Mouse (Mus musculus): ENCODE measurements around the gene Adamtsl3.

Adamtsl3 gene

DNA sequence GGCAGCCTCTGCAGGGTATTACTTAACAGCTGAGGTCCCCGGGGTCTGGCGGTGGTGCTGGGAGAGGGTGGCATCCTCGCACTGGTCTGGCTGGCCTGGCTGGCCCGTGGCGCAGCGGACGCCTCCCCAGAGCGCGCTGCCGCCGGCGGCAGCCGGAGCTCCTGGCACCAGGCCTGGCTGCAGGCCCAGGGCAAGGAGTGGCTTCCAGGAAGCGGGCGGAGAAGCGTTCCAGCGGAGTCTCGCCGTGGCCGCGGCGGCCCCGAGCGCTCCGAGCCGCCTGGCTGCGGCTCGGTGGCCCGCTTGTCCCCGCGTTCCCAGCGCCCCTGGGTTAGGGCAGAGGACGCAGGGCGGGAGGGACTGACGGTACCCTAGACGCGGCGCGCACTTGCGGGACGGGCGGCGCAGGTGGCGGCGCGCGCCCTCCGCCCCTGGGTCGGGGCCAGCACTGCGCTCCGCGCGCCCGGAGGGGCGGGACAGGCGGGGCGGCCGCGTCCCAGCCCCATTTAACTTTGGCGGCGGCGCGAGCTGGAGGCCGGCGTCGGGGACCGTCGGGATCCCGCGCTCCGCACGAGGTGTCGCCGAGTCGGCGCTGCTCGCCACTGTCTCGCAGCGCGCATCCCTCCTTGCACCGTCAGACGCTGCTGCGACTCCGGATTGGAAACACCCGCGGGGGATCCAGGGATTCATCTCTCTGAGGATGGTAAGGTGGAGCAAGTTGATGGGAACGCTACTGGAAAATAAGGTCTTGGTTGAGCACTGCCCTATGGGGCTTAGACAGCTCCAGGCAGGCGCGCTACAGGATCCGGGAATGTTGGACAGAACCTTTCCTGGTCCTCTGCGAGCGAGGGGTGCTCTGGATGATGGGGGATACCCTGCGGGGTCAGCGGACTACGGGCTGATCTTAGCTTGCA, at the start of gene Adamtsl3:
Gene Adamtsl3 (plus strand): TSS at position 484 of the 911 bp plus-strand sequence.
- no peak for DNase-seq (ENCODE audit: low spot score)

DNA sequence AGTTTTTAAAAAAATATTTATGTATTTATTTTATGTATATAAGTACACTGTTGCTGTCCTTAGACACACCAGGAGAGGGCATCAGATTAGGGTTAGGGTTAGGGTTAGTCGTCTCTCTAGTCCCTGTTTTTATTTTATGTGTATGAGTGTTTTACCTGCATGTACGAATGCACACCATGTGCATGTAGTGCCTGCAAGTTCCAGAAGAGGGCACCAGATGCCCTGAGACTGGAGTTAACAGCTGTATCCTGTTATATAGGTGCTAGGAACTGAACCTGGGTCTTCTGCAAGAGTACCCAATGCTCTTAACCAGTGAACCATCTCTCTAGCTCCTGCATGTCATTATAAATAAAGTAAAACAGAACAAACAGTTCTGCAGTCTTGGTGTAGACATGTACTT, 48.3 kb upstream of the Adamtsl3 start:
- no peak for DNase-seq (ENCODE audit: low spot score)

DNA sequence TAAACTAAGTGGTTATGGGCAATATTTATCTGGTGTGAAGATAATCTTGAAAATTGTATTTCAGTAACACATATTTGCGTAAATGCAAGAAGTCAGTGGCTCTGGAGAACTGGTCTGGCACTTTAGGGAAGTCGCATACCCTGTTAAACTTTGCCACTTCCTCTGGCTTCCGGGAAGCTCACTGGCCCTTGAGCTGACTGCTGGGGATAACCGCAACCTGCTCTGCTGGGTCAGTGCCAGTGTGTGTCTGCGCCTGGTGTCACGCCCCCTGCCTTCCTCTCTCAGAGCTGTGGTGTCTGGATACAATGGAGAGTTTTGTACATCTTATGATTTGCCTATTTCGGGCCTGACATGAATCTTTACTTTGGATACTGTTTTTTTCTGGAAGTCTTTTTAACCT, 42.1 kb upstream of the Adamtsl3 start:
- no peak for DNase-seq (ENCODE audit: low spot score)

DNA sequence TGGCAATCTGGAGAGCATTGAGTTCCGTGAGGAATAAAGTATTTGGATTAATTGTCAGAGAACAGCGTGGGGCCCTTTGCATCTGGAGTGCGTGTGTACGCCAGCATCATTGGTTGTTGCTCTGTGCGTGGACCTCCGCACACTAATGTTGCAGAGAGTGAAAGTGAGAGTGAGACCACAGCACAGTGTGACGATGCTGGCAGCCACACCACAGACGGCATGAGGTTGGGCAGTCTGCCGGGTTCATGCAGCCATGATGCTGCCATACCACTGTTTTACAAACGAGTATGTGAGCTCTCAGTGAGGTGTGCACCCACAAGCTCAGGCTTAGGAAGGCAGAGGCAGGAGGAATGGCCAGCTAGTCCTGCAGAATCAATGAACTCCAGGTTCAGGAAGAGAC, 41.4 kb upstream of the Adamtsl3 start:
- DNase-seq (ENCODE audit: low spot score), result no peak

DNA sequence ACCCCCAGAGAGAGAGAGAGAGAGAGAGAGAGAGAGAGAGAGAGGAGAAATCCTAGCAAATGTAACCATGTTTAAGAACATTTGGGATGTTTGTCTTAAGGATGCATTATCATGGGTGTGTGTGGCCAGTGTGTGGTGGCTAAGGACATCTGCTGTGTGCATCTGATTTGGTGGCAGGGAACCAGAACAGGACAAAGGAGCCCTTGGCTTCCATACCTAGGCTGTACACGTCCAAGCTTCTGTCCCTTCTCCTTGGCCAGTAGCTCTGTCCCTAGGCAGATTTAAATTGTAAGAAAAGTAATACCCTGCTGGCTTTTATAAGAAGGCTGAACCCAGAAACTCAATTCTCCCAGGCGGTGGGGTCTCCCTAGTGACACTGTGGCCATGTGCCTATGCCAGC, 40.9 kb upstream of the Adamtsl3 start:
- DNase-seq (ENCODE audit: low spot score), result no peak

DNA sequence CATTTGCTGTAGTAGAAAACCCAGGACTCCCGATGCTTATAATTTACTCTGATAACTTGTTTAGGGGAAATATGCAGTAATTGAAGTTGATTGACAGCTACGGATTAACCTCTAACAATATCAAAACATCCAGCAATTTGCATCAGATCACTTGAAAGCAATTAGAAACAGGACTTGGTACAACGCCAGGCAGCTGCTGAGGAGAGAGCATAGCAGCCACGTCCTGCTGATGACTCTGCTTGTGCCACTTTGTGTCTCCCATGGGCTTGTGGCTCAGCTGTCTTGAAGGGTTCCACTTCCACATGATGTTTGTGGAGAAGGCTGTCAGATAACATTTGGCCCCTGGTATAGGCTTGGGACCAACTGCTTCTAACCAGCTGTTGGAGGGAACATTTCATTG, 27.1 kb upstream of the Adamtsl3 start:
- no peak for DNase-seq (ENCODE audit: low spot score)

DNA sequence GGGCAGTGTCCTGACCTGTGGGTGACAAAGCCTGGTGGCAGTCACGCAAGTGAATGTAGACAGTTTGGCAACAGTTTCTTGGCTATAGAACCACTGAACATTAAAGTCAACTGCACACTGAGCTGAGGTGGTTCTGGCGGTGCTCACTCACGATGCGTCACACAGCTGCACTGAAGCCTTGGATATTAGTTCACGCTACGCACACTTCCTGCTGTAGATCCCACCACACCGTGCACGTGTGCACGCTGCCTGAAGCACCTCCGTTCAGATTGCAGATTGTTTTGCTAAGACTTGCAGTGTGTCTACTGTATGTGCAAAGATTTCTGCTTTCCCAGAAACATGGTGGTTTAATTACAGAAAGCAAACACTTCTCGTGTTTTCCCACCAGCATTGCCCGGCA, 17.0 kb upstream of the Adamtsl3 start:
- DNase-seq (ENCODE audit: low spot score), result no peak

DNA sequence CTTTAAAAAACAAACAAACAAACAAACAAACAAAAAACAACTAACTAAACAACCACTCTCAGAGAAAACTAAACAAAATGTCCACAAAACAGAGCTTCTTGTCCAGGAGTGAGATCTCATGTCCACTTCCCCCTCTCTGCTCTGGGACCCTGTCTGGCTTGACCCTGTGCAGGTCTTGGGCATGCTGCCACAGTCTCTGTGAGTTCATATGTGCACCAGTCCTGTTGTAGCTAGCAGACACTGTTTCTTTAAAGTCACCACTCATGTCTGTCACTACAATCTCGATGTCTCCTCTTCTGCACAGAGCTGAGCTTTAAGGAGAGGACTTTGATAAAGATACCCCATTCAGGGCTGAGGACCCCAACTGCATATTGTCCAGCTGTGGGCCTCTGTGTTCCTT, 8.9 kb upstream of the Adamtsl3 start:
- DNase-seq (ENCODE audit: low spot score), result no peak

DNA sequence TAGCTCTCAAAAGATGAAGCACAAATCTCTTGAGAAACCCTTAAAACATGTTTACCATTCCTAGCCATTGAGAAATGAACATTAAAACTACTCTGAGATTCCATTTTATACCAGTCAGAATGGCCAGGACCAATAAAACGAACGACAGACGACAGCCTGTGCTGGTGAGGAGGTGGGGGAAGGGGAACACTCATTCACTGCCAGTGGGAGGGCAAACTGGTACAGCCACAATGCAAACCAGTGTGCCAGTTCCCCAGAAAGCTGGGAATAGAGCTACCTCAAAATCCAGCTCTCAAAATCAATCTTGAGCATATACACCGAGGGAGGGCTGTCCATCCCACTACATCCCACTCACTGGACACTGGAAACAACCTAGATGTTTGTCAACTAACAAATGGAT, 8.3 kb upstream of the Adamtsl3 start:
- DNase-seq (ENCODE audit: low spot score), result no peak

DNA sequence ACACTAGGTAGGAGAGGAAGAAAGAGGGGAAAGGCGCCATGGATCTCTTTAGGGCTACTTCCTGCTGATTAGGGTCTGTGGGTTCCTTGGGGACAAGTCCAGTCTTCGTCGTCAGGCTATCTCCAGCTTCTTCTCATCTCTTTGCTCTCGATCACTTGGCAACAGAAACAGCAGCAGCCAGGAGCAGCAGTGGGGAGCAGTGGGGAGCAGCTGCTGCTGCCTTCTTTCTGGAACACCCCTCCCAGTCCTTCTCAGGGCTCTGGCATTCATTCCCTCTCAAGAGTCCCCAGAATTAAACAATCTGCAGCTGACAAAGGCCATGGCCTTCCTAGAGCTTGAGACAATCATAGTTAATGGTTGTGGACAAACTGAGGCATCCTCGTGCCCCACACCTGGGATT, 7.6 kb upstream of the Adamtsl3 start:
- DNase-seq (ENCODE audit: low spot score), result no peak

DNA sequence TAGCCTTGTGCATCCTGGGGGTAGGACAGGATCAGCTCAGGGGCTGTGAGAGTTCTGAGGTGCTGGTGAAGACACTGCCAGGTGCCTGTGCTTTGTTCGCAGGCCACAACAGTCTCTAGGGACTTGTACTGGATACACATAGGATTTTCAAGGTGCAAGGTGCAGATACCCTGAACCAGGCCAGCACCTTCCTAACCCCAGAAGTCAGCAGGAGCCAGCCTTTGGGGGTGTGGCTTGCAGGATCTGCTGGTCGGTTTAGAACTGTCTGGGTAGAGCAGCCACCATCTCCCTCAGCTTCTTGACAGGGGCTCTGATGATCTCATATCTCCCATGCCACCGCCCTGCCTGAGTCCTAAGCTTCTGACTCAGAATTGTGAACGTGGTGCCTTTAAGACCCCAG, 5.7 kb upstream of the Adamtsl3 start:
- DNase-seq (ENCODE audit: low spot score), result no peak

DNA sequence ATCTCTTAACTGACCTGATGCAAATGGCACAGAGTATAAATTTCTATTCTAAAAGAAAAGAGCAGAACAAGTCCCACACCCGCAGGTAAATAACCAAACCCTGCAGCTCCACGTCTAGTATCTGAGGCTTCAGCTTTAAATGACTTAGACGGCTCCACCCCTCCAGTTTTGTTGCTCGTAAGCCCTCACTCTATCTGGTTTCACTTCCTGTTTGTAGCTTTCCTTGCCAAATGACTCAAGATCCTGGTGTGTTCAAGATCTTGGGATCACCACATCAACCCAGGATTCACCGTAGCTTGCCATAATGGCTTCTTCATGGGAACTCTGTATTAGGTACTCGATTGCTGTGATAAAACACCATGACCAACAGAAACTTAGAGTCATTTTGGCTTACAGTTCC, 4.6 kb upstream of the Adamtsl3 start:
- DNase-seq (ENCODE audit: low spot score), result no peak

DNA sequence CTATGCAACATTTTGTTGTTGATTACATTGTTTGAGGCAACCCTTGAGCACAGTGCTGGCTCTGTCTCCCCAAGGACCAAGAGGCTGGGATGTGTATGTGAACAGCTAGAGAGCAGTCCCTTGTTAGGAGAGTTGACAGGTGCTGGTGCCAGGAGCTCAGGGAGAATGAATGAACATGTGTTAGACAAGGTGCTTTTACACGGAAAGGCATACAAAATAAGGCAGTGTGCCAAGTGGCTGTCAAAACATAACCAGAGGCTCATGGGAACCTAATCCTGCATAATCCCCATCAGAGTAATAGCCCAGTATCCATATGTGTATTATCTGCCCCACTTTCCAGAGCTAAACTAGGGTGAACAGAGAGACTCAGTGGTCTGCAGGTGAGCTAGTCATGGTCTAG, 1.5 kb upstream of the Adamtsl3 start:
- DNase-seq (ENCODE audit: low spot score), result no peak

DNA sequence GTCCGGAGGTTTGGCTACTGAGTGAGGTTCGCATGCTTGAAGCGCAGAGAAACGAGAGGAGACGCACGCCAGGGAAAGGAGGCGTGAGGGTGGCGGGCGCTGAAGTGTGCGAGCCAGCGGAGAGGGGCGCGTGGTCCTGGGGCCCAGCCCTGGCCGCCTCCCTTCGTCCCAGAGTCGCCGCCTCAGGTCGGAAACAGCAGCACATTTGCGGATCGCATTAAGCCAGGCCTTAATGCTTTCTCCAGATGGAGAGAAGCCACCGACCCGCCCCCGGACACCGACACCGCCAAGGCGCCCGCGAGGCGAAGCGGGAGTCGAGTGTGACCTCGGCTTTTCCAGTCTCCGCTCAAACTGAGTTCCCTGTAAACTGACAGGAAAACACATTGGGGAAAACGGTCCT, 638 bp downstream of the Adamtsl3 start:
- no peak for DNase-seq (ENCODE audit: low spot score)

DNA sequence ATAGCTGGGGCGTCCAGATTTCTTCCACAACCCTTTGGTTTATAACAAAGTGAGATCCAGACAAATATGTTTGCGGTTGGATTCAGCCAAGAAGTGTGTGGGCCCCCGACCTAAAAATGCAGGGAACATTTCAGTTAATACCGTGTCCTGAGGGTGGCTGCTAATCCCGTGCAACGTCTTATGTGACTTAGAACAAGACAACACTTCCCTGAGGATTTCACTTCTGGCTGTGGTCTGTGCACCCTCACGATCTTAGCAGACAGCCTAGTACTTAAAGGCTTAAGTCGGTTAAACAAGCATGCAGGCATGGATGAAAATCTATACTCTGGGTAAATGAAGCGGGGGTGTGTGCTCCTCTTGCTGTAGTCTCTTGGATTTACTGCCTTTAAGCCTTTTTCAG, 2.6 kb downstream of the Adamtsl3 start:
- no peak for DNase-seq (ENCODE audit: low spot score)

DNA sequence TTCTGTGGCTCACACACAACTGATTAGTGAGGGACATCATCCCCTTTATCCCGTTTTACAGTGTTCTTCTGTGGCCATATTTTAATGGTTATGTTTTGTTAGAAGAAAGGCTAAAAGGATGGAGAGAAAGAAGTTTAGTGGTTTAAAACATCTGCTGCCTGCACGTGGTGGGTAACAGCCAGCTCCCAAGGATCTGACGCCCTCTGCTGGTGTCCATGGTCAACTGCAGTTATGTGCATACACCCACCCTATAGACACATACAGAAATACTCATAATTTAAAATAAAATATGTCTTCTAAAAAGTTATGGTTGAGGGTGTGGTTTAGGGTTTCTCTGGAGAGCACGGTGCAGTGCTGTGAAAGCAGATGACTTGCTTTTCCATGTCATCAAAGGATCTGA, 3.0 kb downstream of the Adamtsl3 start:
- no peak for DNase-seq (ENCODE audit: low spot score)

DNA sequence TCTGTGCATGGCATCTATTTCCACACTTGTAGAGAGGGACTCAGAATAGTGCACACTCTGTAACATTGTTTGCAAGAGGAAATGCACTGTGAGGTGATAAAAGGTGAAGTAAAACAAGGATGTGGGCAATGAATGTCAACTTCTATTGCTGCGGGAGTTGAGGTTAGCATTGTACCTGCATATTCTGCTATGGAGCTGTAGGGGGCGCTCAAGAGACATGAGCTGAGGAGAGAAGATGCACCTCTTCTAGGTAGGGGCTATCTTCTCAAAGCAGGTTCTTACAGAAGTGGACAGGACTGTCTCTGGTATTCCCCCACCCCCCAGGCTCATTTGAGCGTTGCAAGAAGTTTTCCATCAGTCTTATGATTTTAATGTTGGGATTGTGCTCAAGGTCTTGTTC, 3.7 kb downstream of the Adamtsl3 start:
- no peak for DNase-seq (ENCODE audit: low spot score)

DNA sequence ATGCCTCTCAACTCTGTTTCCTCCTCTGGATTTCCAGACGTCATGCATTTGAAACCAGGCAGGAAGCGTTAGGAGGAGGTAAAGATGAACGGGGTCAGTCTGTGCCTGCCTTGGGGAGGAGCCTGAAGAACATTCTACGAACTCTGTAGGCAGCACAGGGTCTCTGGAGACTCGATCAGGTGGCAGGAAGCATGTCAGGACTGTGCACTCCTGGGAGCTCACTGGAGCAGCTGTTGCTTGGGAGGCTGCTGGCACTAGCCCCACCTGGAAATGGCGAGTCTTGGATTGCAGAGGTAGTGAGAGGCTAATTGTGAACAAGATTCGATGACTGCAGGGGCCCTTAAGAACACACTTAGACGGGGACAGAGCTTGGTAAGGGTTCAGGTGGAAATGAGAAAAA, 6.0 kb downstream of the Adamtsl3 start:
- no peak for DNase-seq (ENCODE audit: low spot score)

DNA sequence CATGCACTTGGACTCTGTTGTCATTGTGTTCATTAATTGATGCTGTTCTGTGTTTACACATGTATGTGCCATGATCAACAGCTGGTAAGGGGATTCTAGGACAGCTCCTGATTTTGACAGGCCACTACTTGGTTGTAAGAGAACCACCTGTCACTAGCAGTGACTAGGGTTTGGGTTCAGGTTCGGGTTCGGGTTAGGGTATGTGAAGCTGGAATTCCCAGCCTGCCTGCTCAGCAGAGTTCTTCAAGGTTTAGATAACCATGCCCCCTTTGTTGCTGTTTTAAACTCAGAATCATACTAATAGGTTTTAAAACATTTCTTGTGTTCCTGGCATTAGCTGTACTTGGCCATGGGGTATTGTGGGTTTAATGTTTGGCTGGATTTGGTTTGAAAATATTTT, 11.2 kb downstream of the Adamtsl3 start:
- no peak for DNase-seq (ENCODE audit: low spot score)

DNA sequence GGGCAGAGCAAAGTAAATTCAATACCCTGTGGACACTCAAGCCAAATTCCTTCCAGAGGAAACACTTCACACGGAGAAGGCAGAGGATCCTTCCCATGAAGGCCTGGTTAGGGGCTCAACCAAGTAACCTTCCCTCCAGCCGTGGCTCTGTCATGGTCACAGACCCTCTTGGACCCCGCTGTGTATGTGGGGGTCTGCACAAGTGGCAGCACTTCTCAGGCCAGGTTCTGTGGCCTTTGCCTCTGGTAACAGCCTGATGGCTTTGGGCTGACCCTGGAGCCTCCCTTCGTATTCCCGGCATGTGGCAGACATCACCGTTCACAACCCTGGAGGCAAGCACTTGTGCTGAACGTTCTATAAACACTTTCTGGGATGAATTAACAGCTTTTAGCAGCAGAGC, 14.3 kb downstream of the Adamtsl3 start:
- no peak for DNase-seq (ENCODE audit: low spot score)

DNA sequence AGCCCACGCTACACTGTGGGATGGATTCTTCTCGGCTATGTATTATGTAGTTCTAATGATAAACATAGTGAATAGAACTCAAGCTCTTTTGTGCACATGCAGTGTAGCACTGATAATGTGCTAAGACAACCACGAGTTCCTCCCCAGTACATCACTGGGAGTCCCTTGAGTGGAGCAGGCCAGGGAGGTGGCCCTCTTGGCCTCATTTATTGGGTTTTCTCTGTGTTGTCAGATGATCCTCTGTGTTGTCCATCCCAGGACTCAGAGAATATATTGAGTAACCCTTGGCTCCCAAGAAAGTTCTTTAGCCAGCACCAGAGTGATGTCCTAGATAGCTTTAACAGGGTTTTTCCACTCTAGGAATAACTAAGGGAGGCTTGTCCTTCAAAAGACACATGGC, 14.9 kb downstream of the Adamtsl3 start:
- DNase-seq (ENCODE audit: low spot score), result no peak

DNA sequence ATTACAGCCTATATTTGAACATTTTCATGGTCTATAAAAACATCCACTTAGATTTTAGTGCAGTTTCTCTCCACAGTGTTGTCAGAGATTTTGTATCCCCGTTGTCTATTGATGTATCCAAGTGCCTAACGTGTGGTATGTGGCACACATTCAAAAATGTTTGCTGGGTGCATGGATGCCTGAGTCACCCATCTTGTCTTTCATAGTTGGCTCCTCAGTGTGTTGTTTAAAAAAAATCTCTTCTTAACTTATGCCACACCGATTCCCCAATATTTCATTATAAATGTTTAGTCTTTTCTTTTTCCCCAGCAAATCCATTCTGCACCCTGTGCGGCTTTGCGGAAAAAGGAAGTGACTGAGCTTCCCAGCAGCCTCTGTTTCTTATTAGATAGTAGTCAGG, 23.7 kb downstream of the Adamtsl3 start:
- no peak for DNase-seq (ENCODE audit: low spot score)

DNA sequence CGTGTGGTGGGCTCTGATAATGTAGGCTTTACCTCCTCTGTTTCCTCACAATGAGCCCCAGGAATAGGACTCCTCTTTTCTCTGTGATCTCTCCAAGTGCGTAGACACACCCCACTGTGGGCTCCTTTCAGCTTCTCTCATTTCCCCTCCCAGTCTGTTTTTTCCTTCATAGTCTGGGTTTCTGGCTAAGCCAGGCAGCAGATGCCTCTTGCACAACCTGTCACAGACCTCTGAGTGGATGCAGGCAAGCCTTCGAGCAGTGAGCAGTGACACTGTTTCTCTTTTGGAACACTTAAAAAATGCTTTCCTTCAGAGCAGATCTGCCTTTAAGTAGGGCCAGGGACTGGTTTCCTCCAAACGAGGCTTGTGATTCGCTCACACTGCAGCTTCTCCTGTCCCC, 24.2 kb downstream of the Adamtsl3 start:
- DNase-seq (ENCODE audit: low spot score), result no peak

DNA sequence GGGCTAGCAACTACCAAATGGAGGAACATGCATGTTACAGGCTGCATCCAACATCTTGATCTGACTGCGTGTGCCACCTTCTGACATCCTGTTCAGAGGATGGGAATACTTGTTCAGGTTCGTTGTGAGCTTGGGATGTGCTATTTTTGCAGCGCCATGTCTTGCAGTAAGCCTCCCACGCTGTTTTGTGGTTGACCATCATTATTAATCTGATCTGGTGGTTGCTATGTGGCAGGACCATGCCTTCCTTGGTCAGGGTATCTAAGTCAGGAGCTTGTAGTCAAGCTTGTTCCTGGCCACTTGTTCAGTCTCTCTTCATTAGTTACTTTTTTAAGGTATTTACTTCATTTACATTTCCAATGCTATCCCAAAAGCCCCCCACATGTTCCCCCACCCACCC, 24.7 kb downstream of the Adamtsl3 start:
- no peak for DNase-seq (ENCODE audit: low spot score)
